Mouse (Mus musculus): ENCODE results near the gene Prickle3.
"Not testable (repeated sequence)": the region's sequence is repeated elsewhere in the genome, so short reads cannot be mapped to it uniquely, and the experiment has no call there.

The Prickle3 gene

DNA sequence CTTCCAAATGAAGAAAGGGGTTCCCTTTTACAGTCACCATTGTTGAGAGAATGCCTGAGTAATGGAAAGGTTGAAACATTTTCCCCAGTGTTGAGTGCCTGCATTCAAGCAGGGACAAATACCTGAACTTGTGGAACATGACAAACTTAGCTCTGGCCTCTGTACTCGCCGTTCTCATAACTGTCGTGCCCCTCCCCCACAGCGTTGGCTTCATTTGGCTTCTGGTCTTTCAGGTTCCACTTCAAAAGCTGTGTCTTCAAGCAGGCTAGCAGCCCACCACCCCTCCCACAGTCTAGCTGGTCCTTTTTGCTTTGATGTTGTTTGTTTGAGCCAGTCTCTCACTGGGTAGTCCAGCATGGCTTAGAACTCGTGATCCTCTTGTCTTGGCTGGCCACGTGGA lies 15.7 kb downstream of the Prickle3 start:
- no peak for DNase-seq

DNA sequence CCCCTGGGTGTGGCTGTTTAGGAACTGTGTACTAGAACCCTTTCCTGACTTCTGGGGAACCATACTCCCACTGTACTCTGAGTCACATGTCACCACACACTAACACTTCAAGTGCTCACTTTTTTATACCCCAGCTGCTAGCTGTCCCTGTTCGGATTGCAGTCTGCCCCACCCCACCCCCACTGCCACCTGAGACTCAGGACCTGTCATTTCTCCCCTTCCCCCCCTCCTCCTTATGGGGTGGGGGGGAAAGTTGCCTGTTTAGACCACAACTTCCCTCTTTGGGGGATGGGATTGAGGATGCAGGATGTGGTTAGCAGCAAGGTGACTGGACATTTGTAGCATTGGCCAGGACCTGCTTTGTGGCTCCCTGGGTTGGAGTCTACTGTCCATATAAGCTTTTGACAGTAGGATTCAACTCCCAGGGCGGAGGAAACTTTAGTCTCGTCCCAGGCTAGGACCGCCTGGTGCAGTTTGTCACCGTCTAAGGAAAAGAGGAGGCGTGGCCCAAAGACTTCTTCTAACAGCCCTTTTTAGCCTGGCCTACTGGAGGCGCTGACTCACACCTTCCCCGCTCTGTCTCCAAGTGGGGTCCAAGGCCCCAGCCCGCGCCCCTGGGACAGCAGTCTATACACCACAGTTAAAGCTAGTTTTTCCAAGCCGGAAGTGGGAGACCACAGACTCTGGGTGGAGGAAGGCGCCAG lies 16.7 kb downstream of the Prickle3 start:
- DNase-seq: no peak

DNA sequence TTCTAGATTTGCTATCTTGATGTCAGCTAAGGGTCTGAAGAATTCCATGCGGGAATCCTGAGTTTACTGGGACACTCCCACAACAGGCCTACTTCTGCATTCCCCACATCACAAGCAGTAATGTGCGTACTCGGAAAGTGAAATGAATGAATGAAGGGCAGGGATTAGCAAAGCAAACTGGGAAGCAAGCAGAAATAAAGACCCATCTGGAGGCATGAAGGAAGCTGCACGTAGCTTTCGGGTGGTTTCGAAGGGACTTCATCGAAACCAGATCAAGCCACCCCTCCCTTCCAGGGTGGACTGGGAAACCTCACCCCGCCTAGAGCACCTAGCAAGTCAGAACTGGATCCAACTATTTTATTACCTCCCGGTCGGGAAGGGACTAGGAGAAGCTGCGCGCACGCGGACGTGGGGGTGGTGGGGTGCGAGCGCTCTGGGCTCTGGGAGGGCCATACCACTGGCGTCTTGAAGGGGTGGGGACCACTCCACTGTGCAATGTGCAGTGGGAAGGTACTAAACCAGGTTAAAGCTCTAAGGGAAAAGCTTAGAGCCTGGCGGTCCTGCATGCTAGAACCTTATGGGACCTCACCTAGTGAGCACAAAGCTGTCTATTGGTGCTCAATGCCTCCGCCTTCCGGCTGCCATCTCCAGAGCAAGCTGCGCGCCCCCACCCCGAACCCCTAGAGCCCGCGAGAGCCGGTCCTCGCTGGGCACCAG lies 17.4 kb downstream of the Prickle3 start:
- DNase-seq: peak; percentile 34

- DNase-seq: no peak
These were observed 17.9 kb downstream of the Prickle3 start for GRCm38 (mm10) chrX:7675001-7675380.

DNA sequence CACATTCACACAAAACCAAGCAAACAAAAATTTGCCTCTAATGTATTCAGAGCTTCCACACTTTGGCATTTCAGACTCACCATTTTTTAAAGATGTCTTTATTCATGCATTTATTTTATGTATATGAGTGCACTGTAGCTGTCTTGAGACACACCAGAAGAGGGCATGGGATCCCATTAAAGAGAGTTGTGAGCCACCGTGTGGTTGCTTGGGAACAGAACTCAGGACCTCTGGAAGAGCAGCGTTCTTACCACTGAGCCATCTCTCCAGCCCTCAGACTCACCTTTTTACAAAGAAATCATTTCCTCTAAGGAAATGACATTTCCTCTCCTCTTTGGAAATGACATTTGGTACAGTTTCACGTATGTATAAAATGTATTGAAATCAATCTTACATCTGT lies 21.9 kb downstream of the Prickle3 start:
- no peak for DNase-seq

- DNase-seq: peak; percentile 92
These were observed 22.5 kb downstream of the Prickle3 start for GRCm38 (mm10) chrX:7679405-7680056.

DNA sequence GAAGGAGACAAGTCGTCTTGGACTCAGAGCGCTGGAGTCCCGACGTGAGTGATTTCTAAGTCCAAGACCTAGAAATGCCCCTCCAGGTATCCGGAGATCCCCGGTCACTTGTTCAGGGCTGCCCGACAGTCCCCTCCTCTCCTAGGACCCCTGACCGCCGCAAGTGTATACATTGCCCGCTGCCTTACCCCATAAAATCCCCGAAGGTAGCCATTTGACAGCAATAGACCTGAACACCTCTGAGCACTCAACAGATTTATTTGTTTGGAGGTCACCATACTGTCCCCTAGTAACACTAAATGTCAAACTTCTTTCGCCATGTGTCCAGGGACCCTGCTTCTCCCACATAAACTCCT lies 23.0 kb downstream of the Prickle3 start:
- no peak for DNase-seq

- no peak for DNase-seq
These were observed 23.8 kb downstream of the Prickle3 start, which contains the start of gene Magix for GRCm38 (mm10) chrX:7680864-7681263. Gene Magix, minus strand, starts transcription at chrX:7681251.

GRCm38 (mm10) chrX:7688321-7688720 lies 31.3 kb downstream of the Prickle3 start:
- no peak for DNase-seq

- no peak for DNase-seq
These were observed 33.4 kb downstream of the Prickle3 start for GRCm38 (mm10) chrX:7690486-7690885.

GRCm38 (mm10) chrX:7692862-7693261 lies 35.8 kb downstream of the Prickle3 start:
- peak; percentile 32 for DNase-seq

GRCm38 (mm10) chrX:7696520-7696919 lies 39.5 kb downstream of the Prickle3 start:
- no peak for DNase-seq

DNA sequence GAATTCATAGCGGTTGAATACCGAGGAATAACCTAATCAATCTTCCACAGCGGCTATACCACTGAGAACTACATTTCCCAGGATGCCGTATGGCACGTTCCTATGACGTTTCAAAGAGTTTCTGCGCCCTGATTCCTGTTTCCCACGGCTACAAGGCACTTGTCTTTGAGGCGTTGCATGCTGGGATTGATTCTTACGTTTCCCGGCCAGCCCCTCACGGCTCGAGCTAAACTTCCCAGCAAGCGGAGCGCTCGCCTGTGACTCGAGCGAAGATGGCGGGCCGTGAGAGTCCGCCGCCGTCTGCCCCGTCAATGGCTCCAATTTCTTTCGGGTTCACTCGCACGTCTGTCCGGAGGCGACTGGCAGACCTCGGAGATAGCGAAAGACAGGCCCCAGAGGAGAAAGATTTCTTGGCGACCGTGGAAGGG lies 39.9 kb downstream of the Prickle3 start, which contains the start of gene Gpkow:
TSS of gene Gpkow (plus strand) at position 178 of the 428 bp plus-strand sequence.
- peak; percentile 96 for DNase-seq

- not testable (repeated sequence) for DNase-seq
These were observed 56.7 kb downstream of the Prickle3 start for GRCm38 (mm10) chrX:7713764-7714134.

- peak; percentile 98 for DNase-seq
These were observed 57.3 kb downstream of the Prickle3 start, which contains the start of gene Wdr45 for GRCm38 (mm10) chrX:7714135-7714899. Gene Wdr45, plus strand, starts transcription at chrX:7714333.

DNA sequence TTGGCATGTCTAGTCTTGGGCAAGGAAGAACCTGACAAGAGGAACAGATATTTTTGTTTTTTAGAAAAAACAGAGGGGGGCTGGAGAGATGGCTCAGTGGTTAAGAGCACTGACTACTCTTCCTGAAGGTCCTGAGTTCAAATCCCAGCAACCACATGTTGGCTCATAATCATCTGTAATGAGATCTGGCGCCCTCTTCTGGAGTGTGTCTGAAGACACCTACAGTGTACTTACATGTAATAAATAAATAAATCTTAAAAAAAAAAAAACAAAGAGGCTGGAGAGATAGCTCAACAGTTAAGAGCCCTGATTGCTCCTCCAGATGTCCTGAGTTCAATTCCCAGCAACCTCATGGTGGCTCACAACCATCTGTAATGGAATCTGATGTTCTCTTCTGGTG lies 59.0 kb downstream of the Prickle3 start:
- not testable (repeated sequence) for DNase-seq
